Mouse (Mus musculus) embryonic facial prominence, embryonic 10.5 days (tissue): ENCODE data around the gene Utp4. TPM values are rescaled to one million over a fixed set of nuclear protein-coding genes. Genes with fewer than 3 reads are reported as not detected.
A peak's percentile ranks its signal among the peaks of the same experiment; 100 is the strongest.
"Not testable (repeated sequence)": the region's sequence is repeated elsewhere in the genome, so short reads cannot be mapped to it uniquely, and the experiment has no call there.

Experiments used
- DNase-seq: peaks from one replicate; pipeline ENCODE4 v3.0.0-alpha.2; 2017; ENCODE audit warnings: low spot score
- H3K27ac ChIP-seq: fragments of 300-500 bp; sonication (generic); replicated peaks from 2 replicates; pipeline ENCODE4 v1.5.1; 2016; ENCODE audit warnings: mild to moderate bottlenecking
- H3K27me3 ChIP-seq: fragments of 300-500 bp; sonication (generic); replicated peaks from 2 replicates; pipeline ENCODE4 v1.6.1; 2016; ENCODE audit warnings: low read depth, mild to moderate bottlenecking; ENCODE audit not compliant: poor library complexity, severe bottlenecking
- H3K36me3 ChIP-seq: fragments of 300-500 bp; sonication (generic); replicated peaks from 2 replicates; pipeline ENCODE4 v1.6.1; 2016; ENCODE audit warnings: mild to moderate bottlenecking, moderate library complexity
- H3K4me1 ChIP-seq: fragments of 300-500 bp; sonication (generic); 2 replicates; pipeline ENCODE4 v1.6.1; 2016
- H3K4me3 ChIP-seq: fragments of 300-500 bp; sonication (generic); 2 replicates; pipeline ENCODE4 v1.5.1; 2016; ENCODE audit warnings: mild to moderate bottlenecking, moderate library complexity
- H3K9me3 ChIP-seq: fragments of 300-500 bp; sonication (generic); 2 replicates; pipeline ENCODE4 v1.6.1; 2016; ENCODE audit warnings: mild to moderate bottlenecking
- WGBS: fragments of 180-500 bp; shearing (Covaris S2); methylation state at CpG from one replicate; pipeline ENCODE4 v1.1.7; 2016; 5-methylcytosine and 5-hydroxymethylcytosine counted together
- polyA plus RNA-seq: library from polyadenylated mRNA; unstranded; fragments of >200 nt; fragmentation: Nextera tagmentation; extraction: Ambion mirVana; gene quantifications from 2 replicates; pipeline ENCODE4 v1.2.1, GENCODE M21; 2016

The Utp4 gene
- polyA plus RNA-seq, 1 experiment from 2014 or later, result 100 TPM

DNA sequence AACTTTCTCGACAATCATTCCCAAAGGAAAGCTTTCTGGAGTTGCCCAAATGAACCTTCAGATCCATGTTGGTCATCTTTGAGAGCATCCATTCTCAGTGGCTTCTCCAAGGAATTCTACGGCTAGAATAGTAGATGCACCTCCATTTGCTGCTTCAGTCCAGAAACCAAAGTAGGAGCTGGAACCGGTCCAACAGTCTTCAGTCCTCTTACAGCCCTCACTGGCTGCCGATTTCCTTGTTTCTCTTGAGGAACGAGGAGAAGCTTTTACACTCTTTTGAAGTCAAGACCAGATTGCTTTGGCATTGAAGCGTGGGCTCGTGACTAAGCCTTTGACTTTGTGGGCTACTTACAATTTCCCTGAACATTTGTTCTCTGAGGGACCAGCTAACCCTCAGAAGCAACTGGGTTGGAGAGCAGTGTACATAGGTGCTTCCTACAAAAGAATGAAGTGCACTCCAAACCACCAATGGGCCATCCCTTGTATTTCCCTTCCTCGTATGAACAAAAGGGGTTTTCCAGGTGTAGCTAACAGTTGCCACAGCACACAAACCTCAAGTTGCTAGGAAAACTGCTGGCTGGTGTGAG is 13.2 kb upstream of the Utp4 start:
- no peak for DNase-seq

DNA sequence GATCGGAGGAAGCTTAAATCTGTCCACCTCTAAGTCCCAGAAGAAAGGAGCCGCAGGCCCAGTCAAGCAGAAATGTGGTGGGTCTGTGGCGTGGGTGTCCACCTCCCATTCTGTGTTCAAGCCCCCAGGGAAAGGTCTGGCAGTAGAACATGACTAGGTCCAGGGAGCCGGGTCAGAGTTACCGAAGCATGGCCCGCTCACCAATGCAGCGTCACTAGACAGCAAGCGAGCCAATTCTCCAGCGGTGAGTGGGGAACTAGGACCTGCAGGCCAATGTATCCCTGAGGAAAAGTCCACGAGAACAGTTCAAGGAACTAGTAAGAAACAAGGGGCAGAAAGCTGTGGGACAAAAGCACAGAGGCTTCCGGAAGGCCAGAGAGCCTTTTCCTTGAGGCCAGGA is 9.3 kb upstream of the Utp4 start:
- peaks cover 85% of the 10 kb centered on the region for H3K36me3 ChIP-seq
- H3K9me3 ChIP-seq, DNase-seq, H3K4me1 ChIP-seq, H3K4me3 ChIP-seq, H3K27me3 ChIP-seq, H3K27ac ChIP-seq: not testable (repeated sequence)
- 95% methylated on average over 11 of the region's 11 CpGs for WGBS

More for the DNA sequence above, 13.2 kb upstream of the Utp4 start:
- 94% methylated on average over 8 of the region's 8 CpGs for WGBS
- no peaks in the 10 kb centered on the region for H3K4me1 ChIP-seq
- H3K27ac ChIP-seq, result no peak overlapping the region
- H3K4me3 ChIP-seq, result no peak overlapping the region
- H3K36me3 ChIP-seq, result peaks cover 98% of the 10 kb centered on the region
- no peaks in the 10 kb centered on the region for H3K27me3 ChIP-seq
- H3K9me3 ChIP-seq, result no peaks in the 10 kb centered on the region

DNA sequence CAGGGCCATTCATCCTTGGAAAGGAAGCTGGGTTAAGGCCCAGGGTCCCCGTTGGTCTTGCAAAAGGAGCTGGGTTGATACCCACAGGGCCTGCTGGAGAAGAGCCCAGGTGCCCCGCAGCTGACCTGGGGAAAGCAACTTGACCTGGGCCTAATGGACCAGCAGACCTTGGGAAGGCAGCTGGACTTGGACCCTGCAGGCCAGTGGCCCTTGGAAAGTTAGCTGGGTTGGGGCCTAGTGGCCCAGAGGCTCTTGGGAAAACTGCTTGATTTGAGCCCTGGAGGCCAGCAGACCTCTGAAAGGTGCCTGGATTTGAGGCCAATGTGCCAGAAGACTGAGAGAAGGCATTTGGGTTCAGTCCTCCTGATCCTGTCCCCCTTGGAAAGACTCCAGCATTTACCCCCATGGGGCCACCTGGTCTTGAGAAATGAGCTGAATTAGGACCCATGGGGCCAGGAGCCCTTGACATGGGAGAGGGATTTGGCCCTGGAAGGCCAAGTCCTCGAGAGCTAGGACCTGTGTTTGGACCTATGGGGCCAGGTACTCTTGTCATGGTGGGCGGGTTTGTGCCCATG is 8.5 kb upstream of the Utp4 start:
- not testable (repeated sequence) for H3K27ac ChIP-seq, H3K4me1 ChIP-seq, DNase-seq, H3K9me3 ChIP-seq, H3K27me3 ChIP-seq, H3K4me3 ChIP-seq
- WGBS, result 90% methylated on average over 4 of the region's 4 CpGs
- H3K36me3 ChIP-seq, result peaks cover 85% of the 10 kb centered on the region

DNA sequence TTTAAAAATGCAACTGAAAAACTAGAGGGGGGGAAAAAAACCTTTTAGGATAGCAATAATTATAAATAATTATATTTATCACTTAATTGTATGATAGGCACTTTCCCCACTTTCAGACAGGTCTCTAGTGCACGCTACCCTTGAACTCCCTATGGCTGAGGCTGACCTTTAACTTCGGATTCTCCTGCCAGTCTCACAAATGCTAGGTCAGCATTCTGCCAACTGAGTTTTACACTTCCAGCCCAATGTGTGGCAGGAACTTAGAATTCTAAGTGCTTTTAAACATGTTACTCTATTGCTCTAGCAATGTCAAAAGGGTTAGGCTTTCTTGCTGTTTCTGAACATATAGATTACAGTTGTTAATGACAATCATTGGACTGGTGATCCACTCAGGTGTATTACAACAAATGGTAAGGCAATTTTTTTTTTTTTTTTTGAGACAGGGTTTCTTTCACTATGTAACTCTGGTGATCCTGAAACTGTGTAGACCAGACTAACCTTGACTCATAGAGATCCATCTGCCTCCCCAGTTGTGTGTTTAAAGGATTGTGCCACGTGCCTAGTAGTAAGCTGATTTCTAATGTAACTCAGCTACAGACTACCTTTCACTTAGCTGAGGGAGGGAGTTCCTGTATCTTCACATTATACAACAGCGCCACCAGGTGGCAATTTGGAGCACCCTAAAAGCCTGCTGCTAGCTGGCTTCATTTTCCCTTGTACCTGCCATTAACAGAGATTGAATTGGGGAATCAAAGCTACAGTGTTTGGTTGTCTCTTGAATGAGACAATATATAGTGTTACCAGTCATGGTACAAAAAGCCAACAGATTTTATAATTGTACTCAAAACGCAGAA is 5.9 kb upstream of the Utp4 start:
- peaks cover 24% of the 10 kb centered on the region for H3K4me1 ChIP-seq
- peak; percentile 75 for DNase-seq
- WGBS, result 51% methylated on average over 5 of the region's 5 CpGs
- peaks cover 66% of the 10 kb centered on the region for H3K36me3 ChIP-seq
- no peak overlapping the region for H3K27ac ChIP-seq
- H3K9me3 ChIP-seq, result no peaks in the 10 kb centered on the region
- H3K4me3 ChIP-seq, result no peak overlapping the region
- no peaks in the 10 kb centered on the region for H3K27me3 ChIP-seq

DNA sequence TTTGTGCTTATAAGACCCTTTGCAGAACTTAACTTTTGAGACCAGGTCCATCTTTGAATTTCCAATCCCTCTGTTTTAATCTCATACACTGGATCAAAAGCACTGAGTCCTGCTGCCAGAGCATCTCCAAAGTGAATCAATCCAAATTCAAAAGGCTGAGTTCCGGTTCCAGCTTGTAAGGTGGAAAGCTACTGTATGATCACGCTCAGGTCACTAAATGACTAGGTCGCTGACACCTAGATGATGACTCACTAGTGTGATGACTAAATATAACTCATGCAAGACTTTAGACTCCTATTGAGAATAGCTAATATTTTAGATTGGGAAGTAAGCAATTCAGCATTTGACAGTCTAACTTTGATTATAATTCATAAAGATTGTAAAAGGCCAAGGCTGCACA is 4.6 kb upstream of the Utp4 start:
- Histone ChIP-seq H3K4me3 (no peak overlapping the region), H3K27me3 (no peaks in the 10 kb centered on the region), H3K27ac (no peak overlapping the region), H3K36me3 (peaks cover 53% of the 10 kb centered on the region), H3K4me1 (peaks cover 26% of the 10 kb centered on the region), H3K9me3 (no peaks in the 10 kb centered on the region)
- no peak for DNase-seq
- 91% methylated on average over 3 of the region's 3 CpGs for WGBS

DNA sequence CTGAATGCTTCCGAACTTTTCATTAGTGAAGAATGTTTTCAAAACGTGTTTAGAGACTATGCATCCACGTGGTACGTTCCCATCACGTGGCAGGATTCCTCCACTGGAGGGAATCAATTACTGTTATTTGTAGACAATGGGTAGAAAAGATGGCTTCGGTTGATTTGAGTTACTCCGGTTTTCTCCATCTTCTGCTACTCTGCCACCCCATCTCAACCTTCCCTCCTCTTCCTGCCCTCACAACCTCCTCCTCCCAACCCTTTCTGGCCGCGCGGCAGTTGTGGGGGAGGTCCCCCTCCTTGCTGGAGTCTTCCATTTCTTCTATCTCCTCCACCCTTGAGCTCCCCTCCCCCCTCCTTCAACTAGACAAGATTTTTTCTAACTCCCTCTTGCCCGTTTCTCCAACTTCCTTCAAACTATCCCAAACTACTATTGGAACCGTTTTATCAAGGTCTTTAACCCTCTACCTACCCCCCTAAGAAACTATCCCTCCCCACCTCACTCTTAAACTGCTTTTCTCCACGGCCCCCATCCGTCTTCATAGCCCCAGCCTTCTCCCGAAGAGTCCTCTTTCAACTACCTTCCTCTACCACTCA is 1.1 kb upstream of the Utp4 start:
- H3K9me3 ChIP-seq, result no peaks in the 10 kb centered on the region
- H3K27ac ChIP-seq, result peak overlapping the region; percentile 100
- H3K4me3 ChIP-seq, result peak overlapping the region; percentile 97
- WGBS, result 2% methylated on average over 15 of the region's 15 CpGs
- H3K27me3 ChIP-seq, result no peaks in the 10 kb centered on the region
- peak; percentile 75 for DNase-seq
- peaks cover 37% of the 10 kb centered on the region for H3K4me1 ChIP-seq
- peaks cover 46% of the 10 kb centered on the region for H3K36me3 ChIP-seq

DNA sequence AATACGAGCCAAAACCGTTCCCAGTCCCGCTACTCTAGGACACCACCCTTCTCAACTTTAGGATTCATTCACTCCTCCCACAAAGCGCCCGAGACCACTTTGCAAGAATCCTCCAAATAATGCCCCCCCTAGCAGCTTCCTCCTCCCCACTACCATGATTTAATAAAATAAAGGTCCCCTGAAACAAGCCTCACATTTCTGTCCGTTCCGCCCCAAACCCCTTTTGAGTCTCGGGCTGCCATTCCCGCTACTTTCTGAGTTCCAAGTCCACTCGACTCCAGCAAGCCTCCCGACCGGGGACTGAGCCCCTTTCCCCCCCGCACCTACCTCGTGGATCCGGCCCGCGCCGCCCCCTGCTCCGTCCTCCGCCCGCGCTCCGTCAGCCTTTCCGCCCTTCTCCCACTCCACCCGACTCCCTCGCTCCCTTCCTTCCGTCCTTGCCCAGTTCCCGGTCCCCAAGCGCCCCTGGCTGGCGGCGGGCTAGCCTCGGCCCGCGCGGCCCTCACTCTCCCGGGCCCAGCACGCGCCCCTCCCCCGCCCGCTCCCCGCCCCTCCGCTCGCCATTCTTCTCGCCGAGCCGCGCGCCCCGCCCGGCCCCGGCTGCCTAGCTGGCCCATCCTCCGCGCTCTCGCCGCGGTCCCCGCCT is 507 bp upstream of the Utp4 start:
- H3K4me3 ChIP-seq, result peak overlapping the region; percentile 97
- peaks cover 53% of the 10 kb centered on the region for H3K36me3 ChIP-seq
- peak; percentile 83 for DNase-seq
- 1% methylated on average over 57 of the region's 57 CpGs for WGBS
- no peaks in the 10 kb centered on the region for H3K9me3 ChIP-seq
- no peaks in the 10 kb centered on the region for H3K27me3 ChIP-seq
- H3K27ac ChIP-seq, result peak overlapping the region; percentile 100
- H3K4me1 ChIP-seq, result peaks cover 37% of the 10 kb centered on the region

DNA sequence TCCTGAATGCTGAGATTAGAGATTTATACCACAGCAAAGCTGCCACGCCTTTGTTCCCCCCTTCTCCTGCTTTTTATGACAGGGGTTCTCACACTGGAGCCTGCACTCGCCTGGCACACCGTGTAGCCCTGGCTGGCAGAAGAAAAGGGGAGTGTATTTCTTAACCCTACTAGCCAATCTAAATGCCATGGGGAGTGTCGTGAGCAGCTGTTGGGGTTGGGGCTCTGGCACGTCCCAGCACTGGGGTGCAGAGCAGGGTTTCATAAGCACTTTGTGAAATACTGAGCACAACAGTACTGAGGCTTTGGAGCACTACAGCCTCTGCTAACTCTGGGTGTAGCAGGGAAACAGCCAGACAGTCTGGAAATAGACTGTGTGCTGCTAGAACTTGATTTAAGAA is 6.0 kb downstream of the Utp4 start:
- no peak overlapping the region for H3K4me3 ChIP-seq
- H3K9me3 ChIP-seq, result no peaks in the 10 kb centered on the region
- peaks cover 99% of the 10 kb centered on the region for H3K36me3 ChIP-seq
- 91% methylated on average over 5 of the region's 5 CpGs for WGBS
- DNase-seq, result no peak
- H3K27ac ChIP-seq, result no peak overlapping the region
- no peaks in the 10 kb centered on the region for H3K27me3 ChIP-seq
- H3K4me1 ChIP-seq, result peaks cover 6% of the 10 kb centered on the region

DNA sequence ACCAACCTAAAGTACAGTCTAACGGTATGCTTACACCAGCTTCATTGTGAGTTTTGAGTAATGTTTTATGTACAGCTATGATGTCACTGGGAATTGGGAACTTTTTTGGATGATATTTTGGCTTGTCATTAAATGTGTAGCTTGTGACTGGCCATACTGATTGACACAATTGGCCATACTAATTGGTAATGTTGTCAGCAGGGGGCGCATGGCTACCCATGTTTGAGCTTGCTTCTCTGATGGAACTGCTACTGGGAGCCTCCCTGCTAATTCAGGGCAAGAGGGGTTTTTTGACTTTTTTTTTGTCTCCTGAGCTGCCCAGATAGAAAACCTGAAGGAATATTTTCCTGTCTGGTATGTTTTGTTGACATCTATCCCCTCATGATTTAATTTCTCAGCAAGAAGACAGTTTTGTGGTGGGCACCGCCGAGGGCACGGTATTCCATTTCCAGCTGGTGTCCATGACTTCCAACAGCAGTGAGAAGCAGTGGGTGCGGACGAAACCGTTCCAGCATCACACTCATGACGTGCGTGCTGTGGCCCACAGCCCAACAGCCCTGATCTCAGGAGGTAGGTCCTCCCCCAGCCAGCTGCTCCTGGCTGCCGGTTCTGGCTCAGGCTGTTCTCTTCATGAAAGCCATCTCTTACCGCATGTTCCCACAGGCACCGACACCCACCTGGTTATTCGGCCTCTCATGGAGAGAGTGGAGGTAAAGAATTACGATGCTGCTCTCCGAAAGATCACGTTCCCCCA is 12.5 kb downstream of the Utp4 start:
- peaks cover 93% of the 10 kb centered on the region for H3K36me3 ChIP-seq
- WGBS, result 95% methylated on average over 17 of the region's 17 CpGs
- DNase-seq, result peak; percentile 56

DNA sequence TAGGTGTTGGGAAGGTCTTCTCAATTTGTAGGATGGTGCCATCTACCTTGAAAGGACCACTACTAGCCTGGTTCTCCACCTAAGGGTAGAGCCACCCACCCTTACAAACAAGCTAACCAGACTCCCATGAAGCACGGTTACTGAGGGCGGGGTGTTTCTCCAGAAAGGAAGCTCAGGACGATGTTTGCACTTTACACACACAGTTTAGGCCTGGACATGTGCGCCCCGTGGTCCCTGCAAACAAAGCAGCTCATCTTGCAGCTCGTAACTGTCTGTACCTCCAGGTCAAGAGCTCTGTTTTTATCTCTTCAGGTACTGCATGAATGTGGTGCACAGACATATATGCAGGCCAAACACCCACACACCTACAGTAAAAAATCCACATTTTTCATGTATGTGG is 13.2 kb downstream of the Utp4 start:
- H3K27me3 ChIP-seq, result no peaks in the 10 kb centered on the region
- no peak overlapping the region for H3K27ac ChIP-seq
- H3K4me1 ChIP-seq, result no peaks in the 10 kb centered on the region
- 95% methylated on average over 6 of the region's 6 CpGs for WGBS
- H3K4me3 ChIP-seq, result no peak overlapping the region
- peaks cover 92% of the 10 kb centered on the region for H3K36me3 ChIP-seq
- DNase-seq, result no peak
- H3K9me3 ChIP-seq, result no peaks in the 10 kb centered on the region

More for the DNA sequence above, 12.5 kb downstream of the Utp4 start:
- Histone ChIP-seq H3K27me3 (no peaks in the 10 kb centered on the region), H3K4me1 (no peaks in the 10 kb centered on the region), H3K9me3 (no peaks in the 10 kb centered on the region), H3K4me3 (no peak overlapping the region), H3K27ac (no peak overlapping the region)

DNA sequence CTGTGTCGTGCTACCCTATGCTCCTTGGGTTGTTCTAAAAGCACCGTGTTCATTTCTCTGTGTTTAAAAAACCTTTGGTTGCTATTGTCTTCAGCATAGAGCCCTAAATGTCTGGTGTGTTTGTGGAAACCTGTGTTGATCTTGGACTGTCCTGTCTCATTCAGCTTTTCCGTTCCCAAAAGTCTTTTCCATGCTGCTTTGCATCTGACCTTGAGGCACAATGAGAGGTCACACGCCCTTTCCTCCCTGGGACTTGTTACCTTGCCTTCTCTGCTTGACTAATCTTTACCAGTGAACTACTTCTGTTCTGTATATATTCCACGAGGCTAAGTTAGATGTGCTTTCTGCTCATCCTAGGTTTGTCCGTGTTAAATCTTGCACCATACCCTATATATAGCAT is 14.0 kb downstream of the Utp4 start:
- H3K36me3 ChIP-seq, result peaks cover 92% of the 10 kb centered on the region
- no peak for DNase-seq
- H3K4me1 ChIP-seq, result no peaks in the 10 kb centered on the region
- 92% methylated on average over 6 of the region's 6 CpGs for WGBS
- H3K9me3 ChIP-seq, result no peaks in the 10 kb centered on the region
- H3K27ac ChIP-seq, result no peak overlapping the region
- no peaks in the 10 kb centered on the region for H3K27me3 ChIP-seq
- H3K4me3 ChIP-seq, result no peak overlapping the region

DNA sequence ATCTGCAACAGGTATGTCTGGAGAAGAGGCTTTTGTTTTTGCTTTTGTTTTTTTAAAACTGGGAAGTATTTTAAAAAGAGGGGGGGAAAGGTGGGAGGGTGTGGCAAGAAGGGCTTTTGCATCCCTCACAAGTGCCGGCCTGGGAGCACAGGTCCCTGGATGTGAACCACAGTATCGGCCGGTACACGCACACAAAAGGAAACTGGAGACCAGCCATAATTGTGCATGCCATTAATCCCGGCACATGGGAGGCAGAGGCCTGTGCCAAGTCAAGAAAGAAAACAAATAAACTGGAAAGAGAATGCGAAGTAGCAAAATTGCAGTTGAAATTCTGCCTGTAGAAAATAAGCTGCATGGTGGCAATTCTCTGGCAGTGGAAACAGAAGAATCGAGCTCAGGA is 14.9 kb downstream of the Utp4 start:
- DNase-seq, result no peak
- Histone ChIP-seq H3K36me3 (peaks cover 92% of the 10 kb centered on the region), H3K4me3 (no peak overlapping the region), H3K27ac (no peak overlapping the region), H3K4me1 (no peaks in the 10 kb centered on the region), H3K27me3 (no peaks in the 10 kb centered on the region), H3K9me3 (no peaks in the 10 kb centered on the region)
- 91% methylated on average over 7 of the region's 7 CpGs for WGBS
